Mouse (Mus musculus) embryonic facial prominence, embryonic 12.5 days (tissue): ENCODE data around the gene Ash1l. TPM values are rescaled to one million over a fixed set of nuclear protein-coding genes. Genes with fewer than 3 reads are reported as not detected.

Source experiments
- ATAC-seq: fragments of 200-750 bp; cut with Nextera tagmentation; 2 replicates; pipeline ENCODE4 v1.8.0; 2017; ENCODE audit not compliant: insufficient number of reproducible peaks, insufficient read depth, low FRiP score, low TSS enrichment
- H3K27ac ChIP-seq: fragments of 300-500 bp; sonication (generic); 2 replicates; pipeline ENCODE4 v1.5.1; 2016; ENCODE audit warnings: mild to moderate bottlenecking
- H3K27me3 ChIP-seq: fragments of 300-500 bp; sonication (generic); 2 replicates; pipeline ENCODE4 v1.6.1; 2016; ENCODE audit warnings: mild to moderate bottlenecking, moderate library complexity
- H3K36me3 ChIP-seq: fragments of 300-500 bp; sonication (generic); 2 replicates; pipeline ENCODE4 v1.6.1; 2016; ENCODE audit warnings: mild to moderate bottlenecking
- H3K4me1 ChIP-seq: fragments of 300-500 bp; sonication (generic); 2 replicates; pipeline ENCODE4 v1.6.1; 2016
- H3K4me2 ChIP-seq: fragments of 300-500 bp; sonication (generic); replicated peaks from 2 replicates; pipeline ENCODE4 v1.6.1; 2016; ENCODE audit warnings: mild to moderate bottlenecking, moderate library complexity
- H3K4me3 ChIP-seq: fragments of 300-500 bp; sonication (generic); 2 replicates; pipeline ENCODE4 v1.5.1; 2016; ENCODE audit warnings: mild to moderate bottlenecking
- H3K9ac ChIP-seq: fragments of 300-500 bp; sonication (generic); 2 replicates; pipeline ENCODE4 v1.6.1; 2016; ENCODE audit warnings: mild to moderate bottlenecking, moderate library complexity
- H3K9me3 ChIP-seq: fragments of 300-500 bp; sonication (generic); 2 replicates; pipeline ENCODE4 v1.6.1; 2016; ENCODE audit warnings: mild to moderate bottlenecking, moderate library complexity
- WGBS: fragments of 180-500 bp; shearing (Covaris S2); methylation state at CpG from one replicate; pipeline ENCODE4 v1.1.7; 2016; 5-methylcytosine and 5-hydroxymethylcytosine counted together
- polyA plus RNA-seq: library from polyadenylated mRNA; unstranded; fragments of >200 nt; fragmentation: Nextera tagmentation; extraction: Ambion mirVana; gene quantifications from 2 replicates; pipeline ENCODE4 v1.2.1, GENCODE M21; 2016

Gene Ash1l
- polyA plus RNA-seq, 1 experiment from 2014 or later = 25.5 TPM

DNA sequence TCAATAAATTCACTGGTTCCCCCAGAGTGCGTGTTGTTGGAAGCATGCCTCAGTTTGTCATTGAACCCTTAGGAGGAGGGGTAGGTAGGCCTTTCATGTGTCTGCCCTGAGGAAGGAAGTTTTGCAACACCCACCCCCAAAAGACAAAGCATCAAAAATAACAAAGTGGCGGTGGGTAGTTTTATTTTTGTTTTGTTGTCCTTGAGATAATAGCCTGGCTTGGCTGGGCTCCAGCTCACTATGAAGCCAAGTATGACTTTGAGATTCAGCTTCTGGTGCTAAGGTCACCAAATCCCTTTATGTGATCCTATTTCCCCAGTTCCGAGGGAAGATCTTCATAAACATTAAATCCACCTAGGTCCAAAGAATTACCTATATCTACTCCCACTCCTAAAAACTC, 173.8 kb downstream of the Ash1l start:
- no peak overlapping the region for H3K9ac ChIP-seq
- ATAC-seq = no peak
- WGBS = 82% methylated on average over 3 of the region's 3 CpGs

DNA sequence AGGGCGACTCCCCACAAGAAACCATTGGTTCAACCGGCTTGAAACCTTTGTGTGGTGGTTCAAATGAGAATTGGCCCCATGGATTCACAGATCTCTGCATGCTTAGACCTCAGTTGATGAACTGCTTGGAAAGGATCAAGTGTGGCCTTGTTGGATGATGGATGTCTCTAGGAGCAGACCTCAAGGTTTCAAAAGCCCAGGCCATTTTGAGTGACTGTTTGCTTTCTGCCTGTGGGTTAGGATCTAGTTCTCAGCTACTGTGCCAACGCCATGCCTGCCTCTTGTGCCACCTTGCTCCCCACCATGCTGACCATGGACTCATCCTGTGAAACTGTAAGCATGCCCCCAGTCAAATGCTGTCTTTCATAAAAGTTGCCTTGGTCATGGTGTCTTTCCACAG, 175.6 kb downstream of the Ash1l start:
- H3K9ac ChIP-seq = no peak overlapping the region
- ATAC-seq = no peak
- H3K4me2 ChIP-seq = no peak overlapping the region
- WGBS = 88% methylated on average over 3 of the region's 3 CpGs
- H3K4me1 ChIP-seq = no peaks in the 10 kb centered on the region
- H3K4me3 ChIP-seq = no peak overlapping the region
- H3K27ac ChIP-seq = no peak overlapping the region
- no peaks in the 10 kb centered on the region for H3K9me3 ChIP-seq
- H3K36me3 ChIP-seq = no peaks in the 10 kb centered on the region
- H3K27me3 ChIP-seq = no peaks in the 10 kb centered on the region

More for the DNA sequence above, 173.8 kb downstream of the Ash1l start:
- no peaks in the 10 kb centered on the region for H3K36me3 ChIP-seq
- H3K4me1 ChIP-seq = no peaks in the 10 kb centered on the region
- no peak overlapping the region for H3K27ac ChIP-seq
- no peaks in the 10 kb centered on the region for H3K27me3 ChIP-seq
- H3K9me3 ChIP-seq = no peaks in the 10 kb centered on the region
- H3K4me3 ChIP-seq = no peak overlapping the region
- no peak overlapping the region for H3K4me2 ChIP-seq

Other genes starting within 250 kb of the Ash1l start
- 46.2 and 51.6 TPM in 2 replicates for gene Rit1, start 233.8 kb upstream of the Ash1l start, polyA plus RNA-seq
- 41.4 and 48.5 TPM in 2 replicates for gene Syt11, start 175.5 kb upstream of the Ash1l start, polyA plus RNA-seq
- 16.4 and 18.2 TPM in 2 replicates for gene Gon4l, start 115.4 kb upstream of the Ash1l start, polyA plus RNA-seq
- 48.4 TPM in 2 replicates for gene Msto1, start 36.6 kb upstream of the Ash1l start, polyA plus RNA-seq
- gene Dap3, start 559 bp downstream of the Ash1l start, polyA plus RNA-seq = 153 and 156 TPM in 2 replicates
- gene Rusc1, start 142.7 kb downstream of the Ash1l start, polyA plus RNA-seq = 26.5 and 33.7 TPM in 2 replicates
- gene Gm43738, start 150.5 kb downstream of the Ash1l start, polyA plus RNA-seq = not detected in 2 replicates
- gene Fdps, start 151.3 kb downstream of the Ash1l start, polyA plus RNA-seq = 258 and 265 TPM in 2 replicates
- gene Pklr, start 185.5 kb downstream of the Ash1l start, polyA plus RNA-seq = 0.27 and 1.0 TPM in 2 replicates
- 3.9 and 4.4 TPM in 2 replicates for gene Hcn3, start 209.6 kb downstream of the Ash1l start, polyA plus RNA-seq
- gene Clk2, start 214.2 kb downstream of the Ash1l start, polyA plus RNA-seq = 51.3 and 52.6 TPM in 2 replicates
- gene Scamp3, start 226.9 kb downstream of the Ash1l start, polyA plus RNA-seq = 108 and 109 TPM in 2 replicates
- 30.9 and 37.2 TPM in 2 replicates for gene Fam189b, start 232.5 kb downstream of the Ash1l start, polyA plus RNA-seq